Mouse (Mus musculus) kidney, postnatal 10 days (tissue): Measurements from ENCODE around the gene Fkbp7.
"Not testable (repeated sequence)": the region's sequence is repeated elsewhere in the genome, so short reads cannot be mapped to it uniquely, and the experiment has no call there.

Experiments
- DNase-seq: peaks from one replicate; pipeline ENCODE4 v3.0.0; 2021; ENCODE audit warnings: mixed read lengths

The Fkbp7 gene

GRCm38 (mm10) chr2:76659419-76659818, 13.5 kb downstream of the Fkbp7 start:
- DNase-seq: no peak

- peak; percentile 22 for DNase-seq
These were observed 14.4 kb downstream of the Fkbp7 start for GRCm38 (mm10) chr2:76658551-76658950.

- peak; percentile 25 for DNase-seq
These were observed 16.9 kb downstream of the Fkbp7 start for GRCm38 (mm10) chr2:76655982-76656381.

GRCm38 (mm10) chr2:76655444-76655843, 17.5 kb downstream of the Fkbp7 start:
- DNase-seq: no peak

GRCm38 (mm10) chr2:76654646-76655045, 18.3 kb downstream of the Fkbp7 start:
- no peak for DNase-seq

- no peak for DNase-seq
These were observed 19.8 kb downstream of the Fkbp7 start for GRCm38 (mm10) chr2:76653070-76653469.

- DNase-seq: no peak
These were observed 24.2 kb downstream of the Fkbp7 start for GRCm38 (mm10) chr2:76648666-76649141.

GRCm38 (mm10) chr2:76647883-76648570, 24.9 kb downstream of the Fkbp7 start, which contains the start of the genes Prkra and Pjvk:
Prkra (minus strand) TSS chr2:76648015.
Pjvk (plus strand) TSS chr2:76648476.
- peak; percentile 100 for DNase-seq

GRCm38 (mm10) chr2:76647441-76647869, 25.5 kb downstream of the Fkbp7 start:
- DNase-seq: no peak

GRCm38 (mm10) chr2:76643801-76644200, 29.1 kb downstream of the Fkbp7 start:
- no peak for DNase-seq

- no peak for DNase-seq
These were observed 33.3 kb downstream of the Fkbp7 start for GRCm38 (mm10) chr2:76639637-76640036.

GRCm38 (mm10) chr2:76631600-76631999, 41.3 kb downstream of the Fkbp7 start:
- DNase-seq: no peak

- no peak for DNase-seq
These were observed 42.6 kb downstream of the Fkbp7 start for GRCm38 (mm10) chr2:76630293-76630692.

- DNase-seq: not testable (repeated sequence)
These were observed 50.6 kb downstream of the Fkbp7 start for GRCm38 (mm10) chr2:76622316-76622715.

GRCm38 (mm10) chr2:76621724-76622123, 51.2 kb downstream of the Fkbp7 start:
- no peak for DNase-seq

GRCm38 (mm10) chr2:76620188-76620587, 52.7 kb downstream of the Fkbp7 start:
- DNase-seq: no peak

- DNase-seq: peak; percentile 70
These were observed 54.8 kb downstream of the Fkbp7 start for GRCm38 (mm10) chr2:76618078-76618477.
